Mouse (Mus musculus) lung, postnatal 36 days (tissue): Measurements from ENCODE around the gene Ephb1.
A peak's percentile ranks its signal among the peaks of the same experiment; 100 is the strongest.

Source experiments
- DNase-seq: peaks from one replicate; pipeline ENCODE4 v3.0.0; 2022; ENCODE audit warnings: mixed read lengths

The Ephb1 gene

GRCm38 (mm10) chr9:102243296-102243695 is 111.2 kb downstream of the Ephb1 start:
- no peak for DNase-seq

GRCm38 (mm10) chr9:102241546-102241945 is 112.9 kb downstream of the Ephb1 start:
- no peak for DNase-seq

- no peak for DNase-seq
Measured at GRCm38 (mm10) chr9:102240215-102240614, 114.3 kb downstream of the Ephb1 start.

GRCm38 (mm10) chr9:102235444-102235951 is 119.0 kb downstream of the Ephb1 start:
- no peak for DNase-seq

GRCm38 (mm10) chr9:102231248-102231647 is 123.2 kb downstream of the Ephb1 start:
- DNase-seq = no peak

- DNase-seq = peak; percentile 50
Measured at GRCm38 (mm10) chr9:102216746-102217566, 137.5 kb downstream of the Ephb1 start.

- no peak for DNase-seq
Measured at GRCm38 (mm10) chr9:102212036-102212383, 142.5 kb downstream of the Ephb1 start.

GRCm38 (mm10) chr9:102211296-102212035 is 143.0 kb downstream of the Ephb1 start:
- DNase-seq = no peak

GRCm38 (mm10) chr9:102205518-102205917 is 149.0 kb downstream of the Ephb1 start:
- no peak for DNase-seq

- no peak for DNase-seq
Measured at GRCm38 (mm10) chr9:102201867-102202266, 152.6 kb downstream of the Ephb1 start.

- DNase-seq = peak; percentile 79
Measured at GRCm38 (mm10) chr9:102196856-102197255, 157.6 kb downstream of the Ephb1 start.

- no peak for DNase-seq
Measured at GRCm38 (mm10) chr9:102194063-102194462, 160.4 kb downstream of the Ephb1 start.

- no peak for DNase-seq
Measured at GRCm38 (mm10) chr9:102192724-102193685, 161.5 kb downstream of the Ephb1 start.

- DNase-seq = no peak
Measured at GRCm38 (mm10) chr9:102190058-102190457, 164.4 kb downstream of the Ephb1 start.

GRCm38 (mm10) chr9:102189406-102189805 is 165.1 kb downstream of the Ephb1 start:
- DNase-seq = peak; percentile 25

- DNase-seq = no peak
Measured at GRCm38 (mm10) chr9:102183663-102184274, 170.7 kb downstream of the Ephb1 start.

- no peak for DNase-seq
Measured at GRCm38 (mm10) chr9:102181810-102182490, 172.5 kb downstream of the Ephb1 start.

GRCm38 (mm10) chr9:102181276-102181675 is 173.2 kb downstream of the Ephb1 start:
- no peak for DNase-seq

- DNase-seq = no peak
Measured at GRCm38 (mm10) chr9:102180486-102180885, 174.0 kb downstream of the Ephb1 start.

- no peak for DNase-seq
Measured at GRCm38 (mm10) chr9:102180070-102180469, 174.4 kb downstream of the Ephb1 start.

GRCm38 (mm10) chr9:102169706-102170105 is 184.8 kb downstream of the Ephb1 start:
- DNase-seq = no peak

GRCm38 (mm10) chr9:102155876-102156275 is 198.6 kb downstream of the Ephb1 start:
- no peak for DNase-seq
